Comparison of ENCODE assay signal across 8 mouse cellular contexts in genomic region chr7:144696764-144697704, GRCm38 (mm10). TPM values are rescaled to one million over a fixed set of nuclear protein-coding genes. Genes with fewer than 3 reads are reported as not detected.
DNase-seq lines count a peak whose midpoint lies in the region; ATAC-seq and TF ChIP-seq lines count a peak whose summit lies in the region.

No protein-coding gene starts in this region.

- no peak overlapping the region for H3K27ac ChIP-seq in gastrocnemius, adult 2 months
- H3K27ac ChIP-seq in cortical plate, adult 2 months (ENCODE audit: insufficient read depth, low read length): no peak overlapping the region
- H3K27ac ChIP-seq in lung, embryonic 14.5 days (ENCODE audit: low read depth): no peak overlapping the region
- H3K27ac ChIP-seq in testis, adult 2 months (ENCODE audit: control insufficient read depth, insufficient read depth, low read depth, low read length): no peak overlapping the region
- no peak overlapping the region for H3K27ac ChIP-seq in heart, embryonic 12.5 days (ENCODE audit: poor library complexity, severe bottlenecking)

- DNase-seq in gastrocnemius, adult 2 months: no peak
- no peak for DNase-seq in gastrocnemius, adult 8-10 months (ENCODE audit: low spot score in 2 of 2)
- DNase-seq in B cell, adult 2 months: peak; percentile 31 to 54
- peak; percentile 50 for DNase-seq in lung, embryonic 14.5 days
- no peak for DNase-seq in adrenal gland, adult 18-20 months (ENCODE audit: low spot score in 2 of 2)

- H3K4me1 ChIP-seq in cortical plate, adult 2 months (ENCODE audit: control insufficient read depth, insufficient read depth, low read length): no peaks in the 10 kb centered on the region
- H3K4me1 ChIP-seq in lung, embryonic 14.5 days (ENCODE audit: insufficient read depth): no peaks in the 10 kb centered on the region
- no peaks in the 10 kb centered on the region for H3K4me1 ChIP-seq in testis, adult 2 months (ENCODE audit: control insufficient read depth, insufficient read depth, low read length)
- H3K4me1 ChIP-seq in heart, embryonic 12.5 days (replicated peaks): no peaks in the 10 kb centered on the region

- no peak overlapping the region for H3K4me2 ChIP-seq in lung, embryonic 14.5 days
- H3K4me2 ChIP-seq in heart, embryonic 12.5 days: no peak overlapping the region

- no peak overlapping the region for H3K4me3 ChIP-seq in gastrocnemius, adult 2 months
- H3K4me3 ChIP-seq in cortical plate, adult 2 months (ENCODE audit: insufficient read depth, low read length): no peak overlapping the region
- no peak overlapping the region for H3K4me3 ChIP-seq in lung, embryonic 14.5 days (ENCODE audit: low read depth, low read length)
- no peak overlapping the region for H3K4me3 ChIP-seq in testis, adult 2 months (ENCODE audit: control insufficient read depth, low read depth, low read length)
- no peak overlapping the region for H3K4me3 ChIP-seq in heart, embryonic 12.5 days

- peak; percentile 49 for TF ChIP-seq CTCF in gastrocnemius, adult 2 months (IDR thresholded peaks at IDR 0.05)
- TF ChIP-seq CTCF in cortical plate, adult 2 months (IDR thresholded peaks at IDR 0.05; ENCODE audit: extremely low read depth, insufficient read depth, low read length): peak; percentile 38; the same call in 1 of the 2 replicates
- peak; percentile 93 for TF ChIP-seq CTCF in lung, embryonic 14.5 days (IDR thresholded peaks at IDR 0.05; ENCODE audit: low read depth)
- peak; percentile 94; the same call in 1 of the 2 replicates for TF ChIP-seq CTCF in testis, adult 2 months (IDR thresholded peaks at IDR 0.05; ENCODE audit: control insufficient read depth, insufficient read depth, insufficient replicate concordance, low read depth, low read length)

- H3K36me3 ChIP-seq in lung, embryonic 14.5 days (ENCODE audit: insufficient read depth): no peaks in the 10 kb centered on the region
- no peaks in the 10 kb centered on the region for H3K36me3 ChIP-seq in testis, adult 2 months (ENCODE audit: control insufficient read depth, insufficient read depth, low read length)
- no peaks in the 10 kb centered on the region for H3K36me3 ChIP-seq in heart, embryonic 12.5 days

- no peak overlapping the region for H3K9ac ChIP-seq in lung, embryonic 14.5 days
- H3K9ac ChIP-seq in heart, embryonic 12.5 days: no peak overlapping the region

- intact Hi-C loops in gastrocnemius, adult 2 months (cut with DNase I): no loop called here

- H3K27me3 ChIP-seq in lung, embryonic 14.5 days (ENCODE audit: insufficient read depth, low read length): no peaks in the 10 kb centered on the region
- no peaks in the 10 kb centered on the region for H3K27me3 ChIP-seq in testis, adult 2 months (ENCODE audit: control insufficient read depth, insufficient read depth, low read length)
- H3K27me3 ChIP-seq in heart, embryonic 12.5 days (replicated peaks): no peaks in the 10 kb centered on the region

- no peak for TF ChIP-seq POLR2A in cortical plate, adult 2 months (IDR thresholded peaks at IDR 0.05; ENCODE audit: extremely low read depth, insufficient read depth, low read length)
- no peak for TF ChIP-seq POLR2A in testis, adult 2 months (IDR thresholded peaks at IDR 0.05; ENCODE audit: control insufficient read depth, low read depth, low read length)

- WGBS in lung, embryonic 14.5 days: 75% methylated on average over 7 of the region's 7 CpGs
- 68% methylated on average over 7 of the region's 7 CpGs for WGBS in heart, embryonic 12.5 days

- no peak for ATAC-seq in lung, embryonic 14.5 days (ENCODE audit: insufficient read depth)
- ATAC-seq in heart, embryonic 12.5 days (ENCODE audit: insufficient number of reproducible peaks, low FRiP score): no peak

- H3K9me3 ChIP-seq in lung, embryonic 14.5 days (ENCODE audit: low read depth, low read length): no peaks in the 10 kb centered on the region
- peaks cover 11% of the 10 kb centered on the region for H3K9me3 ChIP-seq in heart, embryonic 12.5 days (replicated peaks)

RNA-seq across cellular contexts. Expression of gene Ano1, which starts 54.7 kb away (rescaled TPM):
- 1 to 10 TPM; 2.9 to 3.7 TPM for total RNA-seq in gastrocnemius, adult 2 months (2021)
- total RNA-seq in gastrocnemius, adult 8-10 months (2022): 1 to 10 TPM; 1.1 to 2.7 (median 1.9) TPM
- polyA plus RNA-seq in cortical plate, adult 2 months (2012; rRNA removed): 3.0 and 3.2 TPM in 2 replicates
- 64.8 and 71.5 TPM in 2 replicates for polyA plus RNA-seq in lung, embryonic 14.5 days (2014; fragmentation: Nextera tagmentation; extraction: Ambion mirVana)
- polyA plus RNA-seq in testis, adult 2 months (2012; rRNA removed): 27.3 and 28.2 TPM in 2 replicates
- 12.7 and 13.4 TPM in 2 replicates for polyA plus RNA-seq in heart, embryonic 12.5 days (2016; fragmentation: Nextera tagmentation; extraction: Ambion mirVana)
- 10 to 100 TPM; 21.3 to 30.6 TPM for total RNA-seq in adrenal gland, adult 18-20 months (2021)

Comparison
In these comparisons a context has a peak if more than half of its experiments do, and no peak if none do; other contexts are left out.
1. DNase-seq: peak in B cell, adult 2 months (2 of 2) and lung, embryonic 14.5 days (single experiment); none in gastrocnemius, adult 2 months (single experiment), gastrocnemius, adult 8-10 months (0 of 2) and adrenal gland, adult 18-20 months (0 of 2).
2. CTCF ChIP-seq: peak in every context shown above with its lines; median percentile 94 in testis, adult 2 months; 93 in lung, embryonic 14.5 days; 49 in gastrocnemius, adult 2 months; 38 in cortical plate, adult 2 months.